Mouse (Mus musculus): ENCODE results near the gene Cdc14a.

GRCm38 (mm10) chr3:116388808-116389207 lies 35.0 kb downstream of the Cdc14a start:
- TF ChIP-seq GATA1 (IDR thresholded peaks at IDR 0.05; ENCODE audit: low read depth, low read length) (peak; percentile 100), USF1 (IDR thresholded peaks at IDR 0.05; ENCODE audit: low read depth, low read length) (no peak), MYC (IDR thresholded peaks at IDR 0.05; ENCODE audit: low read depth, low read length) (no peak), RCOR1 (IDR thresholded peaks at IDR 0.05; ENCODE audit: low read depth, low read length) (peak; percentile 91)
